ENCODE assay signal across 23 mouse cellular contexts in the genomic region with DNA sequence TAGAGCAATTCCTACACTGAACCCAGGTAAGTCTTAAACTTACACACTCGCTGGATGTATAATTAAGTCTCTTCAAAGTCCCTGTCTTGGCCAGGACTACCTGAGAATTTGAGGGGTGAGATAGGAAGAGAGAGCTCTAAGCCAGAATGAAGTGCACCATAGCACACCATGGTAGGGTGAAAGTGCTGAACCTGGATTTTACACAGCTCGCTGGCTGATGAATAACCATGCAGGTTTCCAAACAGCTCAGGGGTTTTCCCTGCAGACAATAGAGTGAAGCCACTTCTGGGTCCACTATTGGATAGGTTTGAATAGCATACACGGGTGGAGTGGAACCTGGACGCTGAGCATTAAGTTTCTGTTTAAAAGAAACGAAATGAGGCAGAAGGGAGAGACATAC.
A peak's percentile ranks its signal among the peaks of the same experiment; 100 is the strongest.
DNase-seq lines count a peak whose midpoint lies in the region; ATAC-seq and TF ChIP-seq lines count a peak whose summit lies in the region.
"Had no signal": no experiment of that assay in that cellular context is flagged by ENCODE, and none has a peak within 500 bp of the region (broad histone marks: within the 10 kb centered on the region; RNA-seq: fewer than 3 reads in every experiment).

No protein-coding gene starts in this region.

- no peak for ATAC-seq in kidney, embryonic 16.5 days (ENCODE audit: low FRiP score, low TSS enrichment)
- ATAC-seq in liver, postnatal 0 days, result 0 out of 2 replicates have a peak, but pooled peaks have one; percentile 43
- ATAC-seq in lung, postnatal 0 days, result no peak
- ATAC-seq: forebrain, embryonic 16.5 days; intestine, postnatal 0 days; midbrain, embryonic 15.5 days had no signal

- H3K9me3 ChIP-seq in kidney, embryonic 16.5 days (ENCODE audit: low read length), result no peaks in the 10 kb centered on the region
- no peaks in the 10 kb centered on the region for H3K9me3 ChIP-seq in liver, postnatal 0 days (ENCODE audit: low read length)
- H3K9me3 ChIP-seq in lung, postnatal 0 days (ENCODE audit: low read length), result no peaks in the 10 kb centered on the region
- H3K9me3 ChIP-seq: embryonic facial prominence, embryonic 12.5 days; heart, embryonic 12.5 days; midbrain, embryonic 10.5 days; midbrain, embryonic 15.5 days; neural tube, embryonic 15.5 days had no signal

- peak; percentile 23 for DNase-seq in kidney, adult 18-20 months
- DNase-seq in kidney, adult 8-10 months, result peak; percentile 41 to 50
- DNase-seq in kidney, postnatal 25 days, result peak; percentile 43 to 58
- DNase-seq in liver, postnatal 0 days, result no peak
- DNase-seq in embryo, embryonic 9.5 days (ENCODE audit: extremely low spot score), result no peak
- no peak for DNase-seq in lung, postnatal 0 days (ENCODE audit: low spot score)
- DNase-seq in adrenal gland, adult (ENCODE audit: inconsistent age in 2 of 2, low spot score in 1 of 2), result no peak
- DNase-seq: cerebellum, adult 8-10 months; cerebellum, postnatal 25 days; heart, adult 2 months; left cerebral cortex, postnatal 4 days; lung, embryonic 14.5 days; retina, postnatal 1 day; right cerebral cortex, postnatal 14 days had no signal

- no peak for TF ChIP-seq CTCF in liver, postnatal 0 days (IDR thresholded peaks at IDR 0.05; ENCODE audit: low read depth)
- TF ChIP-seq CTCF in lung, postnatal 0 days (IDR thresholded peaks at IDR 0.05), result no peak

- WGBS in kidney, embryonic 16.5 days, result 81% methylated on average over 5 of the region's 5 CpGs
- WGBS in liver, postnatal 0 days (ENCODE audit: insufficient replicate concordance), result 49% methylated on average over 5 of the region's 5 CpGs
- 76% methylated on average over 5 of the region's 5 CpGs for WGBS in lung, postnatal 0 days

- H3K27ac ChIP-seq in kidney, embryonic 16.5 days (ENCODE audit: low read length), result no peak overlapping the region
- H3K27ac ChIP-seq in liver, postnatal 0 days (ENCODE audit: low read depth), result no peak overlapping the region
- H3K27ac ChIP-seq in lung, postnatal 0 days (ENCODE audit: low read length), result no peak overlapping the region
- H3K27ac ChIP-seq: embryonic facial prominence, embryonic 12.5 days; heart, adult 2 months; hindbrain, embryonic 14.5 days; midbrain, embryonic 10.5 days; midbrain, embryonic 15.5 days; neural tube, embryonic 15.5 days had no signal

- H3K9ac ChIP-seq in kidney, embryonic 16.5 days (replicated peaks; ENCODE audit: low read length), result no peak overlapping the region
- H3K9ac ChIP-seq in liver, postnatal 0 days (replicated peaks), result no peak overlapping the region
- H3K9ac ChIP-seq in lung, postnatal 0 days (replicated peaks; ENCODE audit: low read depth), result no peak overlapping the region
- H3K9ac ChIP-seq: embryonic facial prominence, embryonic 12.5 days; heart, embryonic 12.5 days; hindbrain, embryonic 14.5 days; lung, embryonic 14.5 days; midbrain, embryonic 15.5 days; neural tube, embryonic 15.5 days had no signal

- no peak overlapping the region for H3K4me2 ChIP-seq in kidney, embryonic 16.5 days (replicated peaks; ENCODE audit: low read depth, low read length)
- no peak overlapping the region for H3K4me2 ChIP-seq in liver, postnatal 0 days (ENCODE audit: low read depth, low read length)
- H3K4me2 ChIP-seq in lung, postnatal 0 days (replicated peaks; ENCODE audit: low read depth, low read length), result no peak overlapping the region
- H3K4me2 ChIP-seq: embryonic facial prominence, embryonic 12.5 days; heart, embryonic 12.5 days; hindbrain, embryonic 14.5 days; lung, embryonic 14.5 days; midbrain, embryonic 15.5 days; neural tube, embryonic 15.5 days had no signal

- no peaks in the 10 kb centered on the region for H3K36me3 ChIP-seq in kidney, embryonic 16.5 days (ENCODE audit: insufficient read depth, low read length)
- H3K36me3 ChIP-seq in liver, postnatal 0 days (replicated peaks; ENCODE audit: insufficient read depth, low read length), result no peaks in the 10 kb centered on the region
- H3K36me3 ChIP-seq in lung, postnatal 0 days (ENCODE audit: insufficient read depth, low read length), result no peaks in the 10 kb centered on the region
- H3K36me3 ChIP-seq: embryonic facial prominence, embryonic 12.5 days; heart, embryonic 12.5 days; midbrain, embryonic 10.5 days; midbrain, embryonic 15.5 days; neural tube, embryonic 15.5 days had no signal

- TF ChIP-seq EP300 in liver, postnatal 0 days (IDR thresholded peaks at IDR 0.05; ENCODE audit: low read depth), result no peak
- TF ChIP-seq EP300 in lung, postnatal 0 days (IDR thresholded peaks at IDR 0.05), result no peak

- no peak overlapping the region for H3K4me3 ChIP-seq in kidney, embryonic 16.5 days (ENCODE audit: low read length)
- H3K4me3 ChIP-seq in liver, postnatal 0 days (ENCODE audit: low read depth, low read length), result no peak overlapping the region
- no peak overlapping the region for H3K4me3 ChIP-seq in lung, postnatal 0 days (ENCODE audit: low read depth, low read length)
- H3K4me3 ChIP-seq: embryonic facial prominence, embryonic 12.5 days; heart, adult 2 months; heart, embryonic 12.5 days; midbrain, embryonic 10.5 days; midbrain, embryonic 15.5 days; neural tube, embryonic 15.5 days had no signal

- 0 out of 2 replicates have a peak, but pooled peaks cover 3% of the 10 kb centered on the region for H3K4me1 ChIP-seq in kidney, embryonic 16.5 days (ENCODE audit: insufficient read depth, low read length)
- no peaks in the 10 kb centered on the region; the same call in 1 of the 2 replicates for H3K4me1 ChIP-seq in liver, postnatal 0 days (ENCODE audit: insufficient read depth)
- H3K4me1 ChIP-seq in lung, postnatal 0 days (ENCODE audit: insufficient read depth, low read depth, low read length), result no peaks in the 10 kb centered on the region
- H3K4me1 ChIP-seq: embryonic facial prominence, embryonic 12.5 days; heart, embryonic 12.5 days; midbrain, embryonic 10.5 days; midbrain, embryonic 15.5 days; neural tube, embryonic 15.5 days had no signal

- no peaks in the 10 kb centered on the region for H3K27me3 ChIP-seq in kidney, embryonic 16.5 days (ENCODE audit: insufficient read depth, low read length)
- H3K27me3 ChIP-seq in liver, postnatal 0 days (ENCODE audit: insufficient read depth, low read length), result no peaks in the 10 kb centered on the region
- H3K27me3 ChIP-seq in lung, postnatal 0 days (replicated peaks; ENCODE audit: insufficient read depth, low read length), result no peaks in the 10 kb centered on the region
- H3K27me3 ChIP-seq: embryonic facial prominence, embryonic 12.5 days; heart, embryonic 12.5 days; midbrain, embryonic 15.5 days; neural tube, embryonic 15.5 days had no signal

Comparison
In these comparisons a context has a peak if more than half of its experiments do, and no peak if none do; other contexts are left out.
1. DNase-seq: peak in kidney, adult 18-20 months (single experiment), kidney, adult 8-10 months (2 of 2) and kidney, postnatal 25 days (2 of 2); none in liver, postnatal 0 days (single experiment), embryo, embryonic 9.5 days (single experiment), lung, postnatal 0 days (single experiment) and adrenal gland, adult (0 of 2).